Mouse (Mus musculus) limb, embryonic 11.5 days (tissue): ENCODE data around the gene Hmgn1. TPM values are rescaled to one million over a fixed set of nuclear protein-coding genes. Genes with fewer than 3 reads are reported as not detected.
A peak's percentile ranks its signal among the peaks of the same experiment; 100 is the strongest.

Source experiments
- ATAC-seq: fragments of 200-750 bp; cut with Nextera tagmentation; 2 replicates; pipeline ENCODE4 v1.8.0; 2017; ENCODE audit warnings: low read depth; ENCODE audit not compliant: insufficient number of reproducible peaks, low FRiP score, low TSS enrichment
- DNase-seq: peaks from one replicate; pipeline ENCODE4 v3.0.0-alpha.2; 2015; ENCODE audit warnings: low spot score
- H3K27ac ChIP-seq: fragments of 300-500 bp; sonication (generic); replicated peaks from 2 replicates; pipeline ENCODE4 v1.5.1; 2014; ENCODE audit warnings: low read depth, mild to moderate bottlenecking, low read length
- H3K27me3 ChIP-seq: fragments of 300-500 bp; sonication (generic); 2 replicates; pipeline ENCODE4 v1.6.1; 2014; ENCODE audit warnings: mild to moderate bottlenecking, low read length, mixed read lengths; ENCODE audit not compliant: control insufficient read depth, insufficient read depth
- H3K36me3 ChIP-seq: fragments of 300-500 bp; sonication (generic); 2 replicates; pipeline ENCODE4 v1.6.1; 2014; ENCODE audit warnings: mild to moderate bottlenecking, low read length, moderate library complexity, mixed read lengths; ENCODE audit not compliant: control insufficient read depth, insufficient read depth
- H3K4me1 ChIP-seq: fragments of 300-500 bp; sonication (generic); 2 replicates; pipeline ENCODE4 v1.6.1; 2014; ENCODE audit warnings: low read length, mixed read lengths; ENCODE audit not compliant: control insufficient read depth, insufficient read depth
- H3K4me2 ChIP-seq: fragments of 300-500 bp; sonication (generic); 2 replicates; pipeline ENCODE4 v1.6.1; 2014; ENCODE audit warnings: low read depth, mild to moderate bottlenecking, moderate library complexity; ENCODE audit not compliant: severe bottlenecking
- H3K4me3 ChIP-seq: fragments of 300-500 bp; sonication (generic); 2 replicates; pipeline ENCODE4 v1.5.1; 2014; ENCODE audit warnings: low read depth, low read length
- H3K9ac ChIP-seq: fragments of 300-500 bp; sonication (generic); 2 replicates; pipeline ENCODE4 v1.6.1; 2014; ENCODE audit warnings: mild to moderate bottlenecking, low read length
- H3K9me3 ChIP-seq: fragments of 300-500 bp; sonication (generic); 2 replicates; pipeline ENCODE4 v1.6.1; 2016; ENCODE audit warnings: low read length; ENCODE audit not compliant: control insufficient read depth
- WGBS: fragments of 180-500 bp; shearing (Covaris S2); extraction: QIAGEN DNeasy Blood & Tissue Kit; methylation state at CpG from one replicate; pipeline ENCODE4 v1.1.7; 2014; 5-methylcytosine and 5-hydroxymethylcytosine counted together
- polyA plus RNA-seq: library from polyadenylated mRNA; unstranded; fragments of >200 nt; fragmentation: Nextera tagmentation; extraction: Ambion mirVana; gene quantifications from 2 replicates; pipeline ENCODE4 v1.2.1, GENCODE M21; 2014

Hmgn1 gene
- 1,125 and 1,150 TPM in 2 replicates for polyA plus RNA-seq

GRCm38 (mm10) chr16:96127657-96128344 is at the start of gene Hmgn1:
Gene Hmgn1 (minus strand): TSS chr16:96127729.
- H3K36me3 ChIP-seq, result peaks cover 17% of the 10 kb centered on the region
- H3K4me3 ChIP-seq, result peak within 1 kb of the TSS; percentile 98
- H3K27ac ChIP-seq, result peak within 1 kb of the TSS; percentile 94
- under 1% methylated on average over 66 of the region's 72 CpGs for WGBS
- ATAC-seq (peak; percentile 97), DNase-seq (peak; percentile 99)
- H3K4me1 ChIP-seq, result peaks cover 9% of the 10 kb centered on the region
- H3K9me3 ChIP-seq, result no peaks in the 10 kb centered on the region
- H3K4me2 ChIP-seq, result peak within 1 kb of the TSS; percentile 72
- H3K27me3 ChIP-seq, result no peaks in the 10 kb centered on the region
- peak within 1 kb of the TSS; percentile 99 for H3K9ac ChIP-seq

GRCm38 (mm10) chr16:96175399-96175798 is 47.9 kb upstream of the Hmgn1 start:
- Histone ChIP-seq H3K4me3 (no peak overlapping the region), H3K9ac (no peak overlapping the region), H3K27me3 (no peaks in the 10 kb centered on the region), H3K9me3 (no peaks in the 10 kb centered on the region), H3K27ac (no peak overlapping the region), H3K36me3 (no peaks in the 10 kb centered on the region), H3K4me2 (no peak overlapping the region), H3K4me1 (peaks cover 4% of the 10 kb centered on the region; the same call in 1 of the 2 replicates)
- 42% methylated on average over 2 of the region's 2 CpGs for WGBS
- DNase-seq (no peak), ATAC-seq (no peak)

DNA sequence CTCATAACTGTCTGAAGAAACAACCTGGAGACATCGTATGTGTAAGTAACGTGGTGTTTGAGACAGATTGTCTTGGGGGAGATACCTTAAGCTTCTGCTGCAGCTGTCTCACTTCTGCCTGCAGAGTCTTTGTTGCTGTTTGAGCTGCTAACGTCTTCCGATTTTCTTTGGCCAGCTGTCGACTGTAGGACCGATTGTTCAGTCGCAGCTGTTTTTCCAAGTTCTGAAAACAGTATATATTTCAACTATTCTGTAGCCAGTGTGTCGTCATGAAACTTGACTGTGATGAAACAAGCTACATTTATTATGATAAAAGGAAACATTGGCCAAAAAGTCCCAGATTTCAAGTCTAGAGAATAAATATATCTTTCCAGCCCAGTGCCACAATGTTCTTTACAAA is 46.1 kb upstream of the Hmgn1 start:
- 85% methylated on average over 8 of the region's 8 CpGs for WGBS
- no peak overlapping the region for H3K4me3 ChIP-seq
- no peaks in the 10 kb centered on the region for H3K27me3 ChIP-seq
- no peak overlapping the region for H3K4me2 ChIP-seq
- DNase-seq, result no peak
- no peaks in the 10 kb centered on the region for H3K36me3 ChIP-seq
- no peak for ATAC-seq
- H3K9ac ChIP-seq, result no peak overlapping the region
- no peaks in the 10 kb centered on the region for H3K9me3 ChIP-seq
- H3K27ac ChIP-seq, result no peak overlapping the region
- H3K4me1 ChIP-seq, result peaks cover 4% of the 10 kb centered on the region; the same call in 1 of the 2 replicates

DNA sequence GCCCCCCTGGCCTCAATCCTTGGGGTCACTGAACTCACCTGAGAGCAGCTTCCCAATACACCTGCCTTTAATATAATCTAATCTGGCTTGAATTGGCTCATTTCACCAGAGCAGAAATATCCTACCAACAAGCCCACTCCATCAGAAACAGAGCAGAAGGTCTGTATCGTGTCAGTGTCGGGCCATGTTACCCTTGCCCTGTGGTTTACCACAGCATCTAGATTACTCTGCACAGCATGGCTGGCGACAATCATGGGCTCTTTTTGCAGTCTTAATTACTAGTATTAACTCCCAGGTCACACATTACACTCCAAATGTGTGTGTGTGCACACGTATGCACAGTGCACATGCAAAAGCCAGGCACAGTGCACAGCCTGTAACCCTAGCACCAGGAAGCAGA is 41.3 kb upstream of the Hmgn1 start:
- Histone ChIP-seq H3K27me3 (no peaks in the 10 kb centered on the region), H3K36me3 (no peaks in the 10 kb centered on the region), H3K4me3 (no peak overlapping the region), H3K4me1 (no peaks in the 10 kb centered on the region), H3K9ac (no peak overlapping the region), H3K4me2 (no peak overlapping the region), H3K9me3 (no peaks in the 10 kb centered on the region), H3K27ac (no peak overlapping the region)
- DNase-seq (no peak), ATAC-seq (no peak)
- WGBS, result 86% methylated on average over 4 of the region's 4 CpGs

GRCm38 (mm10) chr16:96165723-96166264 is 38.3 kb upstream of the Hmgn1 start:
- Histone ChIP-seq H3K4me3 (no peak overlapping the region), H3K4me2 (no peak overlapping the region), H3K27ac (no peak overlapping the region), H3K9me3 (no peaks in the 10 kb centered on the region), H3K4me1 (no peaks in the 10 kb centered on the region), H3K9ac (no peak overlapping the region), H3K27me3 (no peaks in the 10 kb centered on the region), H3K36me3 (no peaks in the 10 kb centered on the region)
- WGBS, result 80% methylated on average over 4 of the region's 4 CpGs
- no peak for DNase-seq
- no peak for ATAC-seq

GRCm38 (mm10) chr16:96161336-96161735 is 33.8 kb upstream of the Hmgn1 start:
- peaks cover 3% of the 10 kb centered on the region; the same call in 1 of the 2 replicates for H3K4me1 ChIP-seq
- no peak for ATAC-seq

GRCm38 (mm10) chr16:96160927-96161326 is 33.4 kb upstream of the Hmgn1 start:
- Histone ChIP-seq H3K4me2 (no peak overlapping the region), H3K4me3 (no peak overlapping the region), H3K27ac (no peak overlapping the region), H3K4me1 (peaks cover 3% of the 10 kb centered on the region; the same call in 1 of the 2 replicates), H3K27me3 (no peaks in the 10 kb centered on the region), H3K9ac (no peak overlapping the region), H3K9me3 (no peaks in the 10 kb centered on the region), H3K36me3 (no peaks in the 10 kb centered on the region)
- ATAC-seq (no peak), DNase-seq (no peak)
- WGBS, result 85% methylated on average over 1 of the region's 1 CpGs

More at GRCm38 (mm10) chr16:96161336-96161735, 33.8 kb upstream of the Hmgn1 start:
- H3K9ac ChIP-seq, result no peak overlapping the region
- H3K36me3 ChIP-seq, result no peaks in the 10 kb centered on the region
- no peak overlapping the region for H3K27ac ChIP-seq
- 89% methylated on average over 4 of the region's 4 CpGs for WGBS
- H3K4me2 ChIP-seq, result no peak overlapping the region
- H3K9me3 ChIP-seq, result no peaks in the 10 kb centered on the region
- H3K27me3 ChIP-seq, result no peaks in the 10 kb centered on the region
- no peak overlapping the region for H3K4me3 ChIP-seq
- DNase-seq, result no peak

GRCm38 (mm10) chr16:96159794-96160346 is 32.3 kb upstream of the Hmgn1 start:
- H3K4me1 ChIP-seq, result peaks cover 3% of the 10 kb centered on the region; the same call in 1 of the 2 replicates
- H3K27me3 ChIP-seq, result no peaks in the 10 kb centered on the region
- H3K36me3 ChIP-seq, result no peaks in the 10 kb centered on the region
- H3K4me2 ChIP-seq, result peak overlapping the region; percentile 89; the same call in 1 of the 2 replicates
- H3K9ac ChIP-seq, result peak overlapping the region; percentile 85
- no peak for ATAC-seq
- H3K9me3 ChIP-seq, result no peaks in the 10 kb centered on the region
- peak overlapping the region; percentile 45 for H3K4me3 ChIP-seq
- DNase-seq, result no peak
- no peak overlapping the region for H3K27ac ChIP-seq
- 82% methylated on average over 20 of the region's 20 CpGs for WGBS
